Mouse (Mus musculus) CD8-positive naive resting alpha-beta T cell, adult 57 days (primary cell): ENCODE results near the gene Cdc42bpg. TPM values are rescaled to one million over a fixed set of nuclear protein-coding genes. Genes with fewer than 3 reads are reported as not detected.

Experiments
- total RNA-seq: library from RNA; stranded (reverse); gene quantifications from one replicate; pipeline ENCODE4 v1.2.4, GENCODE M21; 2023

Gene Cdc42bpg
- total RNA-seq, result 9.1 TPM

GRCm38 (mm10) chr19:6306137-6306551 lies at the start of gene Cdc42bpg:
Cdc42bpg (plus strand) TSS chr19:6306456.

GRCm38 (mm10) chr19:6276426-6277421 lies 29.5 kb upstream of the Cdc42bpg start, which contains the start of gene Ehd1:
Ehd1 (plus strand) TSS chr19:6276725.

GRCm38 (mm10) chr19:6334673-6335457 lies 28.6 kb downstream of the Cdc42bpg start, which contains the start of gene Men1:
Men1 (plus strand) TSS chr19:6334979.

GRCm38 (mm10) chr19:6340524-6341452 lies 34.5 kb downstream of the Cdc42bpg start, which contains the start of gene Map4k2:
Map4k2 (plus strand) TSS chr19:6341135.

GRCm38 (mm10) chr19:6363411-6364240 lies 57.4 kb downstream of the Cdc42bpg start, which contains the start of gene Sf1:
Sf1 (plus strand) TSS chr19:6363690.

Other genes starting within 250 kb of the Cdc42bpg start
- 18.0 TPM for gene Mrpl49, start 248.7 kb upstream of the Cdc42bpg start, total RNA-seq
- 3,401 TPM for gene Fau, start 248.6 kb upstream of the Cdc42bpg start, total RNA-seq
- gene Znhit2, start 245.3 kb upstream of the Cdc42bpg start, total RNA-seq, result 11.9 TPM
- gene Tm7sf2, start 238.1 kb upstream of the Cdc42bpg start, total RNA-seq, result 18.8 TPM
- 110 TPM for gene Vps51, start 229.2 kb upstream of the Cdc42bpg start, total RNA-seq
- gene Tmem262, start 226.4 kb upstream of the Cdc42bpg start, total RNA-seq, result not detected
- not detected for gene Gm28374, start 224.2 kb upstream of the Cdc42bpg start, total RNA-seq
- 44.0 TPM for gene Zfpl1, start 221.5 kb upstream of the Cdc42bpg start, total RNA-seq
- 0.89 TPM for gene Cdca5, start 221.5 kb upstream of the Cdc42bpg start, total RNA-seq
- gene AC131692.1, start 212.0 kb upstream of the Cdc42bpg start, total RNA-seq, result not detected
- gene Naaladl1, start 200.7 kb upstream of the Cdc42bpg start, total RNA-seq, result not detected
- gene Sac3d1, start 187.8 kb upstream of the Cdc42bpg start, total RNA-seq, result 9.6 TPM
- gene Snx15, start 178.2 kb upstream of the Cdc42bpg start, total RNA-seq, result 32.0 TPM
- gene Batf2, start 165.5 kb upstream of the Cdc42bpg start, total RNA-seq, result not detected
- gene Arl2, start 164.9 kb upstream of the Cdc42bpg start, total RNA-seq, result 26.0 TPM
- gene Majin, start 122.1 kb upstream of the Cdc42bpg start, total RNA-seq, result not detected
- not detected for gene Gpha2, start 80.1 kb upstream of the Cdc42bpg start, total RNA-seq
- 21.7 TPM for gene Ppp2r5b, start 70.6 kb upstream of the Cdc42bpg start, total RNA-seq
- gene Atg2a, start 64.8 kb upstream of the Cdc42bpg start, total RNA-seq, result 156 TPM
- 86.5 TPM for gene Ehd1, start 29.7 kb upstream of the Cdc42bpg start, total RNA-seq
- 46.4 TPM for gene Men1, start 28.5 kb downstream of the Cdc42bpg start, total RNA-seq
- gene Map4k2, start 34.7 kb downstream of the Cdc42bpg start, total RNA-seq, result 585 TPM
- 936 TPM for gene Sf1, start 57.2 kb downstream of the Cdc42bpg start, total RNA-seq
- 20.2 TPM for gene Pygm, start 77.9 kb downstream of the Cdc42bpg start, total RNA-seq
- 721 TPM for gene Rasgrp2, start 92.9 kb downstream of the Cdc42bpg start, total RNA-seq
- gene Nrxn2, start 112.3 kb downstream of the Cdc42bpg start, total RNA-seq, result 0.49 TPM
- not detected for gene Slc22a12, start 236.6 kb downstream of the Cdc42bpg start, total RNA-seq